Mouse (Mus musculus): ENCODE data around the gene Ubd. TPM values are rescaled to one million over a fixed set of nuclear protein-coding genes. Genes with fewer than 3 reads are reported as not detected.

Gene Ubd
- 0.28 and 1.1 TPM in 2 replicates for polyA plus RNA-seq (2015; fragmentation: Nextera tagmentation; extraction: Ambion mirVana)

DNA sequence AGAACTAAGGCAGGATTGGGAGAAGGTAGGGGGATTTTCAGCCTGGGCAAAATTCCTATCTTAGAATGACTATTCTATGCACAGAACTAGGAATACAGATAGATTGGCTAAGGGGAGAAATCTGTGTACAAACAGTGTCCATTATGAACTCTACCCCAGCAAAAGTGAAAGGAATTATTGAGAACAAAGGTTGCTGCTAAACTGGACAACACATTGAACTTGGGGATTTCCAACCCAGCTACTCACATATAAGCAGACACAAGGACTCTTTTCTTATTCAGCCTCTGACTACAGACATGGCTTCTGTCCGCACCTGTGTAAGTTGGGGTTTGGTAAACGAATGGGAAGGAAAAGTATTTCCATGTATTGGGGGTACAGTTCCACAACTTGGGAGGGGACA is at the start of gene Ubd:
TSS of gene Ubd (plus strand) at position 237 of the 400 bp plus-strand sequence.
- Histone ChIP-seq H3K4me1 (replicated peaks; ENCODE audit: control insufficient read depth, insufficient read depth, low read length) (0 out of 2 replicates have a peak, but pooled peaks cover 2% of the 10 kb centered on the region), H3K27ac (ENCODE audit: low read length) (no peak within 1 kb of the TSS), H3K9me3 (ENCODE audit: control insufficient read depth, low read length) (no peaks in the 10 kb centered on the region), H3K9ac (ENCODE audit: low read length) (no peak within 1 kb of the TSS), H3K36me3 (ENCODE audit: control insufficient read depth, insufficient read depth, low read length) (no peaks in the 10 kb centered on the region), H3K4me3 (ENCODE audit: low read length) (no peak within 1 kb of the TSS), H3K4me2 (ENCODE audit: low read depth, low read length) (no peak within 1 kb of the TSS), H3K27me3 (ENCODE audit: control insufficient read depth, insufficient read depth, low read depth, low read length) (peaks cover 30% of the 10 kb centered on the region)
- no peak for ATAC-seq (ENCODE audit: low read depth)
- 74% methylated on average over 2 of the region's 2 CpGs for WGBS

DNA sequence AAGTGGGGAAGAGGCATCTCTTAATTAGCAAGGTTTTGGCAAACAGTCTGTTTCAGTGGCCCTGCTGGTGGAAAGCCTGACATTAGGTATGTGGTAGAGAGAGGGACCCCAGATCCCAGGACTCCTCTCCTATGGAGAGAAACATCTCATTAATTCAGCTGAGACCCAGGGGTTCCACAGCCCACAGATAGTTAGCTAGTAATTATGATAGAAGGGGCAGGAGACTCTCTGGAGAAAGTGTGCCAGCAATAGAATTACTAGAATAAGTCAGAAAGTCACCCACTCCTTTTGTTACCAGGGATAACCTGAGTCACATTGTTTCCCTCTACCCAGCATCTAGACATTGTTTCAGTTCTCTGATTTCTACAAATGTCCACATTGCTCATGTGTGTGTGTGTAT is 32.3 kb upstream of the Ubd start, which contains the start of gene Olfr93:
TSS of gene Olfr93 (minus strand) at position 101 of the 400 bp plus-strand sequence.
- no peak for ATAC-seq (ENCODE audit: low read depth)
- no peaks in the 10 kb centered on the region for H3K36me3 ChIP-seq (ENCODE audit: control insufficient read depth, insufficient read depth, low read length)
- H3K27me3 ChIP-seq (ENCODE audit: control insufficient read depth, insufficient read depth, low read depth, low read length), result no peaks in the 10 kb centered on the region
- no peaks in the 10 kb centered on the region for H3K9me3 ChIP-seq (ENCODE audit: control insufficient read depth, low read length)
- H3K4me3 ChIP-seq (ENCODE audit: low read length), result no peak within 1 kb of the TSS
- no peaks in the 10 kb centered on the region for H3K4me1 ChIP-seq (replicated peaks; ENCODE audit: control insufficient read depth, insufficient read depth, low read length)
- no peak within 1 kb of the TSS for H3K27ac ChIP-seq (ENCODE audit: low read length)
- no peak within 1 kb of the TSS for H3K9ac ChIP-seq (ENCODE audit: low read length)
- H3K4me2 ChIP-seq (ENCODE audit: low read depth, low read length), result no peak within 1 kb of the TSS

DNA sequence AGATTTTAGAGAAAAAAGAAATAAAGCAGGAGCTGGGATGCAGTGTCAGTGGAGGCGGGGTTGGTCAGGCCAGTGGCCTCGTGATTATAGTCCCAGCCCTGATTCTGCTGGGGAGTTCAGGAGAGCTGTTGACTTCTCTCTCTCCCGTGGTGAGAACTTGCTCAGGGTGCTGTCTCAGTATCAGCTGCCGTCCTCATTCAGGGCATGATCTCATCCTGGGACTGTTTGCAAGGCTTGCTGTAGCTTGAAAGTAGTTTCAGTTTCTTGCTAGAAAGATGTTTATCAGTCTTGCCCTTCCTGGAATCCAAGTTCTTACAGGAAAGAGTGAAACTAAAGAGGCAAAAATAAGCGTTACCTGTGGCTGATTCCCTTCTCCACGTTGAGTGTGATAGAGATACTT is 8.2 kb upstream of the Ubd start:
- 25% methylated on average over 6 of the region's 6 CpGs for WGBS
- no peak overlapping the region for H3K4me3 ChIP-seq (ENCODE audit: low read length)
- no peaks in the 10 kb centered on the region for H3K9me3 ChIP-seq (ENCODE audit: control insufficient read depth, low read length)

DNA sequence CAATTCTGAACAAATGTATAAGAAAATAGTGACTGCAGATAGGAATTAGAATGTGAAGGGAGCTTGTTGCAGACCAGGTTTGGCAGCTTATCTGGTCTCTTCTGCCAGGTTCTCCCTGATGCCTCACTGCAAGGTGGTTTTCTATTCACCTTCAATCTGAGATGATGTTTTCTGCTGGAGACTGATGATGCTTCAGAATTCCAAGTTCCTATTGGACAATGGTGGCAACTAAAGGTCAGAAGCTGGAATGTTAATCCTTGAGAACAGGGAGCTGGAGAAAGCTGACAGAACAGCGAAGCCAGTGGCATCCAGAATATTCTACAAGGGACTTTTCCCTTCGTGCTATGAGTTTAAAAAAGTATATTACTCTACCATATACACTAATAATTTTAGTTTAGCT is 3.0 kb upstream of the Ubd start:
- WGBS, result 25% methylated on average over 2 of the region's 2 CpGs
- Histone ChIP-seq H3K9ac (ENCODE audit: low read length) (no peak overlapping the region), H3K4me3 (ENCODE audit: low read length) (no peak overlapping the region), H3K36me3 (ENCODE audit: control insufficient read depth, insufficient read depth, low read length) (no peaks in the 10 kb centered on the region), H3K9me3 (ENCODE audit: control insufficient read depth, low read length) (no peaks in the 10 kb centered on the region), H3K27me3 (ENCODE audit: control insufficient read depth, insufficient read depth, low read depth, low read length) (peaks cover 4% of the 10 kb centered on the region; the same call in 1 of the 2 replicates), H3K27ac (ENCODE audit: low read length) (no peak overlapping the region), H3K4me1 (replicated peaks; ENCODE audit: control insufficient read depth, insufficient read depth, low read length) (no peaks in the 10 kb centered on the region), H3K4me2 (ENCODE audit: low read depth, low read length) (no peak overlapping the region)
- ATAC-seq (ENCODE audit: low read depth), result no peak

More for the DNA sequence above, 8.2 kb upstream of the Ubd start:
- H3K27me3 ChIP-seq (ENCODE audit: control insufficient read depth, insufficient read depth, low read depth, low read length), result no peaks in the 10 kb centered on the region
- H3K4me2 ChIP-seq (ENCODE audit: low read depth, low read length), result no peak overlapping the region
- no peaks in the 10 kb centered on the region for H3K36me3 ChIP-seq (ENCODE audit: control insufficient read depth, insufficient read depth, low read length)
- no peak overlapping the region for H3K27ac ChIP-seq (ENCODE audit: low read length)
- no peaks in the 10 kb centered on the region for H3K4me1 ChIP-seq (replicated peaks; ENCODE audit: control insufficient read depth, insufficient read depth, low read length)
- no peak overlapping the region for H3K9ac ChIP-seq (ENCODE audit: low read length)
- ATAC-seq (ENCODE audit: low read depth), result no peak

DNA sequence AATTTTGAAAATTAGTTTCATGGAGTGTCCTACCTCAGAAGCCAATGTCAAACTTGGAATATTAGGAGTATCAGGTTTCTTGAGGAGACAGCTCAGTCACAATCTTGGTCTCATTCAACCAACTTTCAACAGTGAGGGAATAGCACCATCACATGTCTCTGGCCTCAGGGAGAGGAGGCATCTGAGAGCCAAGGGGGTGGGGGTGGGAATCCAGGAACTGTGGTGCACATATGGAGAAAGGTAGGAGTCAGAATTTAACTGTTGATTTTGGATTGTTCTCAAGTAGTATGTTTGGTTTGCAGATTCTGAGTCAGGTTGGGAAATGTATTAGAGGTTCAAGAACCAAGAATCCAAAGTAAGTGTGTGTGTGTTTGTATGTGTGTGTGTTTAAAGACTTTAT is 660 bp upstream of the Ubd start:
- H3K4me3 ChIP-seq (ENCODE audit: low read length), result no peak overlapping the region
- no peaks in the 10 kb centered on the region for H3K9me3 ChIP-seq (ENCODE audit: control insufficient read depth, low read length)
- 0 out of 2 replicates have a peak, but pooled peaks cover 2% of the 10 kb centered on the region for H3K4me1 ChIP-seq (replicated peaks; ENCODE audit: control insufficient read depth, insufficient read depth, low read length)
- H3K27me3 ChIP-seq (ENCODE audit: control insufficient read depth, insufficient read depth, low read depth, low read length), result peaks cover 24% of the 10 kb centered on the region
- H3K9ac ChIP-seq (ENCODE audit: low read length), result no peak overlapping the region
- no peak for ATAC-seq (ENCODE audit: low read depth)
- no peaks in the 10 kb centered on the region for H3K36me3 ChIP-seq (ENCODE audit: control insufficient read depth, insufficient read depth, low read length)
- H3K4me2 ChIP-seq (ENCODE audit: low read depth, low read length), result no peak overlapping the region
- H3K27ac ChIP-seq (ENCODE audit: low read length), result no peak overlapping the region

DNA sequence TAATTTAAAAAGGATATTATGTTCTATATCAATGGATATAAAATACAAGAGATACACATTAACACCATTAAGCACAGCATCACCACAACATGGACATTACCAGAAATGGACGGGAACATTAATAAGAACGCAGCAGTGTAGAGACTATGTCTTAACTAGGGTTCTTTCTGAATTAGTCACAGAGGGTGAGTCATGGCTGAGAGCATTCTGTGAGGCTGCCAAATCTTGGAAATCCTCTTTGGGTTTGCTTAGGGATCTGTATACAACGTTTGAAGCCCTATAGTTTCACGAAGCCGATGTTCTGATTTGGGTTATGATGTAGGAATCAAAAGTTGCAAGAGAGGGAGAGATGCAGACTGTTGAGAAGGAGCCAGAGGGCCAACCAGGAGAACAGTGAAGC is 1.1 kb downstream of the Ubd start:
- Histone ChIP-seq H3K9me3 (ENCODE audit: control insufficient read depth, low read length) (no peaks in the 10 kb centered on the region), H3K9ac (ENCODE audit: low read length) (no peak overlapping the region), H3K4me3 (ENCODE audit: low read length) (no peak overlapping the region), H3K27me3 (ENCODE audit: control insufficient read depth, insufficient read depth, low read depth, low read length) (peaks cover 30% of the 10 kb centered on the region), H3K4me2 (ENCODE audit: low read depth, low read length) (no peak overlapping the region), H3K27ac (ENCODE audit: low read length) (no peak overlapping the region), H3K36me3 (ENCODE audit: control insufficient read depth, insufficient read depth, low read length) (no peaks in the 10 kb centered on the region), H3K4me1 (replicated peaks; ENCODE audit: control insufficient read depth, insufficient read depth, low read length) (0 out of 2 replicates have a peak, but pooled peaks cover 2% of the 10 kb centered on the region)
- no peak for ATAC-seq (ENCODE audit: low read depth)
- WGBS, result 87% methylated on average over 5 of the region's 5 CpGs

DNA sequence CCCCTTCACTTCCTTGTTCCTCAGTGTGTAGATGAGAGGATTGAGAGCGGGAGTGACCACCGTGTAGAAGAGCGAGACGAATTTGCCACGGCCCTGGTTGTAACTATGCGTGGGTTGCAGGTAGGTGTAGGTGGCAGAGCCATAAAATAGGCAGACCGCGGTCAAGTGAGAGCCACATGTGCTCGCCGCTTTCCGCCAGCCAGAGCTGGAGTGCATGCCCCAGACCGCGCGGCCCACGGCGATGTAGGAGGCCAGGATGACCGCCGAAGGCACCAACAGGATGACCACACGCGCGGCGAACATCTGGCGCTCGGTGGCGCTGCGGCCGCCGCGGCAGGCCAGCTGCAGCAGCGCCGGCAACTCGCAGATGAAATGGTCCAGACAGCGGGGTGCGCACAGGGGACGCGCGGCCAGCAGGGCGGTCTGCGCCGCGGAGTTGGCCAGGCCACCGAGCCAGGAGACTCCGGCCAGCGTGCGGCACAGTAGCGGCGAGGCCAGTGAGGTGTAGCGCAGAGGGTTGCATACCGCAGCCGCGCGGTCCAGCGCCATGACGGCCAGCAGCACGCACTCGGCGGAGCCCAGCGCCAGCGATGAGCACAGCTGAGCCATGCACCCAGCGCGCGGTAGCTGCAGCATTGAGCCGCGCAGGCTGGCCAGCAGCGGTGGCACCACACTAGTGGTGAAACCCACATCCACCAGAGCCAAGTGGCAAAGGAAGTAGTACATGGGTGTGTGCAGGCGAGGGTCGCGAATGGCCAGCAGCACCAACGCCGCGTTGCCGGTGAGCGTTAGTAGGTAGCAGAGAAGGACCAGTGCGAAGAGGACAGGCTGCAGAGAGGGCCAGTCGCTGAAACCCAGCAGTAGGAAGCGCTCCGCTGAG is 3.4 kb downstream of the Ubd start:
- WGBS, result 1% methylated on average over 74 of the region's 77 CpGs
- Histone ChIP-seq H3K4me2 (ENCODE audit: low read depth, low read length) (peak overlapping the region; percentile 73), H3K4me3 (ENCODE audit: low read length) (peak overlapping the region; percentile 48), H3K9me3 (ENCODE audit: control insufficient read depth, low read length) (no peaks in the 10 kb centered on the region), H3K9ac (ENCODE audit: low read length) (no peak overlapping the region; the same call in 1 of the 2 replicates), H3K27me3 (ENCODE audit: control insufficient read depth, insufficient read depth, low read depth, low read length) (peaks cover 30% of the 10 kb centered on the region), H3K4me1 (replicated peaks; ENCODE audit: control insufficient read depth, insufficient read depth, low read length) (0 out of 2 replicates have a peak, but pooled peaks cover 2% of the 10 kb centered on the region), H3K27ac (ENCODE audit: low read length) (no peak overlapping the region), H3K36me3 (ENCODE audit: control insufficient read depth, insufficient read depth, low read length) (no peaks in the 10 kb centered on the region)
- peak; percentile 67 for ATAC-seq (ENCODE audit: low read depth)

DNA sequence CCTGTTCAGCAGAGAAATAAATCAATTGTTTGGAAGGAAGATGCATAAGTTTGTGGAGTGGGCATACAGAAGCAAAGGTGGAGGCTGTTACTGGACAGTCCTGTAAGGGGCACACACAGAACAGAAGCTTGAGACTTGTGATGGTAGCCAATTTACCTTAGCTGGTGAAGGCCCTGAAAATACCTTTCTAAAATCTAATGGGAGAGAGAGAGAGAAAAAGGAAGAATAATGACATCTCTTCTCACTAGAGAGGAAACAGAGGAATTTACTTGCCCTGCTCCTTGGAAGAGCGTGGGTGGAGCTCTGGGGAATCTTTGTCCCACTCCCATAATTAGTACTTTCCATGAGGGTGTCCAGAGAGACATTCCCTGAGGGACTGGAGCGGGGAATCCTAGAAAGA is 7.2 kb downstream of the Ubd start, which contains the start of gene Olfr94:
TSS of gene Olfr94 (minus strand) at position 101 of the 400 bp plus-strand sequence.
- H3K27me3 ChIP-seq (ENCODE audit: control insufficient read depth, insufficient read depth, low read depth, low read length), result peaks cover 26% of the 10 kb centered on the region
- ATAC-seq (ENCODE audit: low read depth), result no peak
- WGBS, result 73% methylated on average over 2 of the region's 2 CpGs

DNA sequence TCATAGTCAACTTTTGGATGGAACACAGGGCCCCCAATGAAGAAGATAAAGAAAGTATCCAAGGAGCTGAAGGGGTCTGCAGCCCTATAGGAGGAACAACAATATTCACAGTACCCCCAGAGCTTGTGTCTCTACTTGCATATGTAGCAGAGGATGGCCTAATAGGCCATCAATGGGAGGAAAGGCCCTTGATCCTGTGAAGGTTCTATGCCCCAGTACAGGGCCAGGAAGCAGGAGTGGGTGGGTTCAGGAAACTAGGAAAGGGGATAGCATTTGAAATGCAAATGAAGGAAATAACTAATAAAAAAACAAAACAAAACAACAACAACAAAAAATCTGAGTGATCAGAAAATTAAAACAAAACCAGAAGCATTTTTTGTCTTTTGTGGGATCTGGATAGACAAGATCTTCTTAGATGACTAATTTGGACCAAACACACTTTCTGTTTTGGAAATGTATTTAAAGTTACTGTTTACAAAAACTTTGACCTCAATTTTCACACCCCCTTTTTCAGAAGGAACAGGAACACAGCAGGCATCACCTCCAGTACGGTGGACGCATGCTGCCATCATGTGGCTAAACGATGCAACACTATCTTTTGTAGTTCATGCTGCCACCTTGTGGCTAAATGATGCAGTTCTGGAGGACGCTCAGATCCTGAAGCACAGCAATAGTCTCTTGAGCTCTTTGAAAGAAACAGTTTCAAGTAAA is 9.7 kb downstream of the Ubd start:
- Histone ChIP-seq H3K4me2 (ENCODE audit: low read depth, low read length) (no peak overlapping the region), H3K4me1 (replicated peaks; ENCODE audit: control insufficient read depth, insufficient read depth, low read length) (no peaks in the 10 kb centered on the region), H3K4me3 (ENCODE audit: low read length) (no peak overlapping the region), H3K27ac (ENCODE audit: low read length) (no peak overlapping the region), H3K9me3 (ENCODE audit: control insufficient read depth, low read length) (no peaks in the 10 kb centered on the region), H3K9ac (ENCODE audit: low read length) (no peak overlapping the region), H3K36me3 (ENCODE audit: control insufficient read depth, insufficient read depth, low read length) (no peaks in the 10 kb centered on the region), H3K27me3 (ENCODE audit: control insufficient read depth, insufficient read depth, low read depth, low read length) (peaks cover 3% of the 10 kb centered on the region; the same call in 1 of the 2 replicates)
- 0% methylated on average over 4 of the region's 4 CpGs for WGBS
- ATAC-seq (ENCODE audit: low read depth), result peak; percentile 62

More for the DNA sequence above, 7.2 kb downstream of the Ubd start, which contains the start of gene Olfr94:
- H3K4me1 ChIP-seq (replicated peaks; ENCODE audit: control insufficient read depth, insufficient read depth, low read length), result 0 out of 2 replicates have a peak, but pooled peaks cover 2% of the 10 kb centered on the region
- no peak within 1 kb of the TSS for H3K4me2 ChIP-seq (ENCODE audit: low read depth, low read length)
- H3K4me3 ChIP-seq (ENCODE audit: low read length), result no peak within 1 kb of the TSS
- H3K9ac ChIP-seq (ENCODE audit: low read length), result no peak within 1 kb of the TSS
- no peaks in the 10 kb centered on the region for H3K9me3 ChIP-seq (ENCODE audit: control insufficient read depth, low read length)
- no peak within 1 kb of the TSS for H3K27ac ChIP-seq (ENCODE audit: low read length)
- no peaks in the 10 kb centered on the region for H3K36me3 ChIP-seq (ENCODE audit: control insufficient read depth, insufficient read depth, low read length)
